ENCODE assay signal across 8 mouse cellular contexts in the genomic region with DNA sequence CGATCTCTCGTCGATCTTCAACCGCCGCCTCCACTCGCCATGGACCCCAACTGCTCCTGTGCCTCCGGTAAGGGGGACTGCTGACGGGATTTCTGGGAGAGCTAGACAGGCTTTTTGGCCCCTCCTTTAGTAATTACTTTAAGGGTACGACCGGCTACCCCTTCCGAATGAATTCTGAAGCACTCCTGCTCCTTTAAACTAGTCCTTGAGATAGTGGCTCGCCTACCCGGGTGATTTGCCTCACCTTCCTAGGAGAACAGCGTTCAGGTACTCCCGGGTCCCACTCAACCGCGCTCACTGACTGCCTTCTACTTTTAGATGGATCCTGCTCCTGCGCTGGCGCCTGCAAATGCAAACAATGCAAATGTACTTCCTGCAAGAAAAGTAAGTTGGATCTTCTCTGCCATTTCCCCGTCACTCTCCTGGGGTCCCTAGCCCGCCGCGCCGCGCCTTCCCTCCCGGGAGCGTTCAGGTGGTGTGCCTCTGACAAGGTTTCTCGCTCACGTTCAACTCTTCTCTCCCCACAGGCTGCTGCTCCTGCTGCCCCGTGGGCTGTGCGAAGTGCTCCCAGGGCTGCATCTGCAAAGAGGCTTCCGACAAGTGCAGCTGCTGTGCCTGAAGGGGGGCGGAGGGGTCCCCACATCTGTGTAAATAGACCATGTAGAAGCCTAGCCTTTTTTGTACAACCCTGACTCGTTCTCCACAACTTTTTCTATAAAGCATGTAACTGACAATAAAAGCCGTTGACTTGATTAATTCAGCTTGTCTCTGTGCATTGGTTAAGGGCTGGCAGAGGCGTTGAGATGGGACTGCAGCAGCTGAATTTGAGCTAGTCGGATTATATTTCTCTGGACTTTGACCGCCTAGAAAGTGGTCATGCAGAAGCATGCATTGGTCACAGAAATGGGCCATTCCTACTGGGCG. TPM values are rescaled to one million over a fixed set of nuclear protein-coding genes. Genes with fewer than 3 reads are reported as not detected.
DNase-seq lines count a peak whose midpoint lies in the region; ATAC-seq and TF ChIP-seq lines count a peak whose summit lies in the region.
"Had no signal": no experiment of that assay in that cellular context is flagged by ENCODE, and none has a peak within 500 bp of the region (broad histone marks: within the 10 kb centered on the region; RNA-seq: fewer than 3 reads in every experiment).

No protein-coding gene starts in this region.

- H3K79me2 ChIP-seq in macrophage (ENCODE audit: inconsistent target), result no peaks in the 10 kb centered on the region

- peaks cover 2% of the 10 kb centered on the region for H3K4me1 ChIP-seq in cortical plate, adult 2 months (ENCODE audit: control insufficient read depth, insufficient read depth, low read length)
- 0 out of 2 replicates have a peak, but pooled peaks cover 3% of the 10 kb centered on the region for H3K4me1 ChIP-seq in hindbrain, embryonic 11.5 days (replicated peaks; ENCODE audit: control insufficient read depth, insufficient read depth, low read length)

- no peak for TF ChIP-seq CTCF in cortical plate, adult 2 months (IDR thresholded peaks at IDR 0.05; ENCODE audit: extremely low read depth, insufficient read depth, low read length)

- no peaks in the 10 kb centered on the region for H3K36me3 ChIP-seq in hindbrain, embryonic 11.5 days (ENCODE audit: control insufficient read depth, insufficient read depth, low read length)
- H3K36me3 ChIP-seq in macrophage (ENCODE audit: inconsistent target), result no peaks in the 10 kb centered on the region

- H3K9ac ChIP-seq in hindbrain, embryonic 11.5 days (ENCODE audit: low read depth, low read length), result peak overlapping the region; percentile 43; the same call in 1 of the 2 replicates

- TF ChIP-seq POLR2A in cortical plate, adult 2 months (IDR thresholded peaks at IDR 0.05; ENCODE audit: extremely low read depth, insufficient read depth, low read length), result no peak

- peak overlapping the region; percentile 49 for H3K4me3 ChIP-seq in cortical plate, adult 2 months (ENCODE audit: insufficient read depth, low read length)
- H3K4me3 ChIP-seq in hindbrain, embryonic 11.5 days (ENCODE audit: low read depth, low read length), result peak overlapping the region; percentile 42
- peak overlapping the region; percentile 69 for H3K4me3 ChIP-seq in macrophage (ENCODE audit: inconsistent target)

- peaks cover 60% of the 10 kb centered on the region for H3K27me3 ChIP-seq in hindbrain, embryonic 11.5 days (ENCODE audit: control insufficient read depth, insufficient read depth, low read length)

- peak overlapping the region; percentile 85 for H3K4me2 ChIP-seq in hindbrain, embryonic 11.5 days (replicated peaks; ENCODE audit: low read depth, low read length)

- DNase-seq in right cerebral cortex, adult 18-20 months, result peak; percentile 27
- DNase-seq in right cerebral cortex, postnatal 14 days, result no peak
- DNase-seq in hindbrain, embryonic 11.5 days (ENCODE audit: low spot score), result peak; percentile 69
- peak; percentile 56 for DNase-seq in thymus, postnatal 0 days (ENCODE audit: low spot score)
- no peak for DNase-seq in layer of hippocampus, adult 9-10 months (ENCODE audit: low spot score)

- no peaks in the 10 kb centered on the region for H3K9me3 ChIP-seq in hindbrain, embryonic 11.5 days (ENCODE audit: control insufficient read depth, low read length)

- 1% methylated on average over 39 of the region's 39 CpGs for WGBS in hindbrain, embryonic 11.5 days
- 5% methylated on average over 39 of the region's 39 CpGs for WGBS in macrophage (ENCODE audit: missing documents)

- H3K27ac ChIP-seq in cortical plate, adult 2 months (ENCODE audit: insufficient read depth, low read length), result peak overlapping the region; percentile 58
- H3K27ac ChIP-seq in hindbrain, embryonic 11.5 days (ENCODE audit: low read depth, low read length), result no peak overlapping the region
- peak overlapping the region; percentile 60 for H3K27ac ChIP-seq in macrophage

- ATAC-seq in hindbrain, embryonic 11.5 days (ENCODE audit: low FRiP score), result peak; percentile 33; the same call in 1 of the 2 replicates

RNA-seq across cellular contexts. Expression of a gene that starts 0.6 kb away (rescaled TPM):
- 559 and 591 TPM in 2 replicates for polyA plus RNA-seq in cortical plate, adult 2 months (2012; rRNA removed)
- polyA plus RNA-seq in hindbrain, embryonic 11.5 days (2014; fragmentation: Nextera tagmentation; extraction: Ambion mirVana), result 24.1 and 29.3 TPM in 2 replicates
- total RNA-seq in macrophage (2018; cell fraction: chromatin; rRNA removed), result 10 to 100 TPM in 11 of 26 experiments, 1 to 10 TPM in 6, not detected in 9; 2.7 to 50.7 (median 16.8) TPM
- 100 to 1,000 TPM in 11 of 26 experiments, 10 to 100 TPM in 11, 1 to 10 TPM in 4; 4.3 to 579 (median 54.0) TPM for total RNA-seq in macrophage (2018; cell fraction: cytosol; rRNA removed)
- 100 to 1,000 TPM in 2 of 26 experiments, 10 to 100 TPM in 13, 1 to 10 TPM in 9, not detected in 2; 1.4 to 360 (median 20.6) TPM for total RNA-seq in macrophage (2018; cell fraction: nucleus; rRNA removed)
- polyA plus RNA-seq in macrophage (2018), result 23.3 to 71.9 TPM (median 36.5 TPM) in 3 replicates
- polyA plus RNA-seq in thymus, postnatal 0 days (2015; fragmentation: Nextera tagmentation; extraction: Ambion mirVana), result 44.8 and 45.7 TPM in 2 replicates

RNA-seq across cellular contexts. Expression of a gene that starts 5.8 kb away (rescaled TPM):
- polyA plus RNA-seq in cortical plate, adult 2 months (2012; rRNA removed), result 1,137 and 1,412 TPM in 2 replicates
- polyA plus RNA-seq in hindbrain, embryonic 11.5 days (2014; fragmentation: Nextera tagmentation; extraction: Ambion mirVana), result 90.1 and 101 TPM in 2 replicates
- total RNA-seq in macrophage (2018; cell fraction: chromatin; rRNA removed), result 100 to 1,000 TPM in 6 of 26 experiments, 10 to 100 TPM in 14, 1 to 10 TPM in 6; 6.3 to 198 (median 42.8) TPM
- total RNA-seq in macrophage (2018; cell fraction: cytosol; rRNA removed), result 100 to 1,000 TPM in 18 of 26 experiments, 10 to 100 TPM in 8; 53.4 to 670 (median 263) TPM
- total RNA-seq in macrophage (2018; cell fraction: nucleus; rRNA removed), result 100 to 1,000 TPM in 12 of 26 experiments, 10 to 100 TPM in 14; 11.4 to 354 (median 57.9) TPM
- 337 to 418 TPM (median 412 TPM) in 3 replicates for polyA plus RNA-seq in macrophage (2018)
- polyA plus RNA-seq in thymus, postnatal 0 days (2015; fragmentation: Nextera tagmentation; extraction: Ambion mirVana), result 112 and 124 TPM in 2 replicates

RNA-seq across cellular contexts. Expression of a gene that starts 20.7 kb away (rescaled TPM):
- polyA plus RNA-seq in cortical plate, adult 2 months (2012; rRNA removed), result 1,778 and 1,863 TPM in 2 replicates
- polyA plus RNA-seq in hindbrain, embryonic 11.5 days (2014; fragmentation: Nextera tagmentation; extraction: Ambion mirVana), result 11.0 and 13.6 TPM in 2 replicates
- total RNA-seq in macrophage (2018; cell fraction: chromatin; rRNA removed), result not detected
- total RNA-seq in macrophage (2018; cell fraction: cytosol; rRNA removed), result not detected
- not detected for total RNA-seq in macrophage (2018; cell fraction: nucleus; rRNA removed)
- polyA plus RNA-seq in macrophage (2018), result not detected in 3 replicates
- polyA plus RNA-seq in thymus, postnatal 0 days (2015; fragmentation: Nextera tagmentation; extraction: Ambion mirVana), result 3.6 and 4.6 TPM in 2 replicates

RNA-seq across cellular contexts. Expression of a gene that starts 36.1 kb away (rescaled TPM):
- not detected in 2 replicates for polyA plus RNA-seq in cortical plate, adult 2 months (2012; rRNA removed)
- not detected in 2 replicates for polyA plus RNA-seq in hindbrain, embryonic 11.5 days (2014; fragmentation: Nextera tagmentation; extraction: Ambion mirVana)
- not detected for total RNA-seq in macrophage (2018; cell fraction: chromatin; rRNA removed)
- total RNA-seq in macrophage (2018; cell fraction: cytosol; rRNA removed), result not detected
- total RNA-seq in macrophage (2018; cell fraction: nucleus; rRNA removed), result not detected
- not detected in 3 replicates for polyA plus RNA-seq in macrophage (2018)
- polyA plus RNA-seq in thymus, postnatal 0 days (2015; fragmentation: Nextera tagmentation; extraction: Ambion mirVana), result 4.9 and 5.6 TPM in 2 replicates
- total RNA-seq: gastrocnemius, postnatal 4 days had no signal

RNA-seq across cellular contexts. Expression of a gene that starts 41.3 kb away (rescaled TPM):
- polyA plus RNA-seq in cortical plate, adult 2 months (2012; rRNA removed), result 26.5 and 27.2 TPM in 2 replicates
- 95.1 and 112 TPM in 2 replicates for polyA plus RNA-seq in hindbrain, embryonic 11.5 days (2014; fragmentation: Nextera tagmentation; extraction: Ambion mirVana)
- 10 to 100 TPM; 15.9 to 92.2 (median 65.2) TPM for total RNA-seq in macrophage (2018; cell fraction: chromatin; rRNA removed)
- total RNA-seq in macrophage (2018; cell fraction: cytosol; rRNA removed), result 10 to 100 TPM; 14.2 to 25.0 (median 20.7) TPM
- total RNA-seq in macrophage (2018; cell fraction: nucleus; rRNA removed), result 10 to 100 TPM; 14.9 to 64.7 (median 34.3) TPM
- polyA plus RNA-seq in macrophage (2018), result 20.6 to 35.1 TPM (median 24.9 TPM) in 3 replicates
- polyA plus RNA-seq in thymus, postnatal 0 days (2015; fragmentation: Nextera tagmentation; extraction: Ambion mirVana), result 48.3 and 54.2 TPM in 2 replicates

Comparison
In these comparisons a context has a peak if more than half of its experiments do, and no peak if none do; other contexts are left out.
1. DNase-seq: peak in right cerebral cortex, adult 18-20 months (single experiment), hindbrain, embryonic 11.5 days (single experiment) and thymus, postnatal 0 days (single experiment); none in right cerebral cortex, postnatal 14 days (single experiment) and layer of hippocampus, adult 9-10 months (single experiment).
2. RNA of a gene that starts 20.7 kb away (polyA plus RNA-seq): 1,778 to 1,863 TPM in cortical plate, adult 2 months; 11.0 to 13.6 TPM in hindbrain, embryonic 11.5 days, 3.6 to 4.6 TPM in thymus, postnatal 0 days and not detected in macrophage; every median in the first group is over 100 times any median in the second.
3. Peak in every context shown above with its lines, with median percentiles within 50 percentile points of each other: H3K4me3 ChIP-seq.